Mouse (Mus musculus) megakaryocyte, adult 5-6 weeks (primary cell): ENCODE measurements around the gene Dph2. TPM values are rescaled to one million over a fixed set of nuclear protein-coding genes. Genes with fewer than 3 reads are reported as not detected.

Experiments used
- ATAC-seq: 2 replicates; pipeline ENCODE4 v1.8.0; 2016; ENCODE audit warnings: mild to moderate bottlenecking, inconsistent platforms; ENCODE audit not compliant: poor library complexity, severe bottlenecking
- total RNA-seq, 2 experiments: library from RNA; stranded (forward) in 1 of 2; stranded (reverse) in 1 of 2; fragments of 153-499, 151-499 nt in 1 of 2; fragments of 221-1000, 200-1000 nt in 1 of 2; gene quantifications; 2 replicates each; pipeline versions ENCODE4 v1.2.3 to v1.2.4; 2015 to 2017

The Dph2 gene
- total RNA-seq, 2 experiments from 2014 or later = 4.3 to 5.2 TPM

DNA sequence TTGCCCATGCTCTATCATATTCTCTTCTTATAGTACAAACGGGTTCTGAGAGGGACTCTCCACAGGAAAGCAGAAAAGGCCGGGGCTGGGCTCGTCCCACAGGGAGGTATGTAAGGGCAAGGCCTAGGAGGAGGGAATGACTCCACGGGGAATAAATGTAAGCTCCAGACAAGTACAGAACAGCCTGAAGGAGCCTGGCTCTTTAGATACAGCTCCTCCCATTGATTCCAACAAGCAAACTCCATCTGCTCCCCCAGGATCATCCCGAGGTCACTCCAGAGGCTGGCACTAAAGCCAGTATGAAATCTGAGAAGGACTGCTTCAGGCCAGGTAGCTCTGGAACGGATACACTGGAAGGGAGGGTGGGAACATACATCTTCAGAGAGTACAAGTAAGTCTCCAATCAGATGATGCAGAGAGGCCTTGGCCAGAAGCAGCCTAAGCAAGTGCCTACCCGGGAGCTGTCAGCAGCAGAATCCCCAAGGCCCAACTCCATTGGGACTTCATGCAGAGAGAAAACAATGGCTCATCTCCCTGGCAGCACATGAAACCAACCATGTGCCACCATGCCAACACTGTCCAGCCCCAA lies 20.9 kb upstream of the Dph2 start:
- no peak for ATAC-seq

DNA sequence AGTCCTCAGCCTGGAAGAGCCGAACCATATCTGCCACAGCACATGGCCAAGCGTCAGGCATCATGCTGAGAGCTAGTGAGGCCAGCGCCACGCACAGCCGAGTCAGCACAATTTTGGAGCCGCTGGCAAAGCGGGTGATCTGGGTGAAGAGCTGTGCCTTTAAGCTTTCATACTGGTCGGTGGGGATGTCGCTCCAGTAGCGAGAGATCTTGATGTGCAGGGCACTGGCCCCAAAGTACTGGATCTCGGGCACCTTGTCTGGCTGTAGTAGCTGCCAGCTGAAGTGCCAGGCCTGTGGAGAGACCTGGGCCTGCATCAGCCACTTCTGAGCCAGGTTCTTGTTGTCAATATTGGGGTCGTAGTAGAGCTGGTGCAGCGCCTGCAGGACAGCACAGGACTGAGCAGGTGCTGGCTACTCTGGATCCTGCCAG lies 20.3 kb upstream of the Dph2 start:
- no peak for ATAC-seq

DNA sequence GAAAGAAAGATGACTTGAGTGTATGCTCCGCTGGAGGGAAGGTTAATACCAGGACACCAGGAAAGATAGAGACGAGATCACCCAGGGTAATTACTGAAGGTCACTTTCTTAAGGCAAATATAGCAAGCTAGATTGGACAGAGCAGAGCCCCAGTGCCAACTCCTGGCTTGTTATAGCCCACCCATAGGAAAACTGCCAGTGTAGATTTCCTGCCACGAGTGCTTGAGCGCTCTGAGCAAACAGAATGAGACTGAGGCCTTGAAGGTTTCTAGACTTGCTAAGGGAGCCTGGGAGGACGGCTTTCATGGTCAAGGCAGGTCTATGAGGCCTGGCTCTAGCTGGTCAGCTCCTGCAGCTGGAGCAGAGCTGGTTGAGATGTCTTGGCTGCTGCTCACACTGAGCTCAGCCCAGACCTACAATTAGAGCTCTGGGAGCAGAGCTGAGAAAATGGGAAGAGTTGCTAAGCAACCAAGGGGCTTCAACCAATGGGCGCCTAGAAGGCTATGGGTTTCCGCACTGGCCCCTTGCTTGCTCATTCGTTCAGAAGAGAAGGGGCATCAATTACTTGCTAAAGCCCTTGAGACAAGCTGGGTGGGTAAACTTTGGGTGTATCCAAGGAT lies 17.1 kb upstream of the Dph2 start:
- ATAC-seq = no peak

DNA sequence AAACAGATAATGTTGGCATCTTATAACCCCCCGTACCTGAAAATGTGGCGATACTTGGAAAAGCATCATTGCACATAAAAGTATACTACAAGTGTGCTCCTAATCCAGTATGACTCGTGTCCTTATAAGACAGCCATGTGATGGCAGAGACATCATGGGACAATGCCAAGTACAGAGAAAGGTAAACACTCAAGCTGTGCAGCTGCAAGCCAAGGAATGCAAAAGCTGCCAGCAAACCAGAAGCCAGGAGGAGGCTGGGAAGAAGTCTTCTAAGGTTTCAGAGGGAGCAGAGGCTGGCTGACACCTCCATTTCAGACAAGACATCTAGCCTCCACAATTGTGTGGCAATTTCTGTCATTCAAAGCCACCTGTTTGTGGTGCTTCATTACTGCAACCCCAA lies 14.4 kb upstream of the Dph2 start:
- no peak for ATAC-seq

DNA sequence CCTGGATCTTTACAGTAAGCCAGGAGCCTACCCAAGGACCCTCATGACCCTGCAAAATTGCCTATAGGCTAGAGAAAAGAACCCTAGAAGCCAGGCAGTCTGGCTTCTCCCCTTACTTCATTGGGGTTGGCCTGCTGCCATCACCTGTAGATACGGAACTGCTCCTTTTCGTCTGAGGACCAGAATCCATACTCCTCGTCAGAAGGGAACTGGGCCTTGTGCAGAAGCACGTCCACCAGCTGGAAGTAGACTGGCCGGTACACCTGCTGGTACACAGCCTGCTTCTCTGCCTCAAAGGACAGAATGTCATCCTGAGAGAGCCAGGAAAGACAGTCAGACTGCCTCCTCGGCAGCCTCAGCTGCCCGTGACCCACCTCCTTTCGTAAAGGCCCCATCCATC lies 12.9 kb upstream of the Dph2 start:
- ATAC-seq = no peak

DNA sequence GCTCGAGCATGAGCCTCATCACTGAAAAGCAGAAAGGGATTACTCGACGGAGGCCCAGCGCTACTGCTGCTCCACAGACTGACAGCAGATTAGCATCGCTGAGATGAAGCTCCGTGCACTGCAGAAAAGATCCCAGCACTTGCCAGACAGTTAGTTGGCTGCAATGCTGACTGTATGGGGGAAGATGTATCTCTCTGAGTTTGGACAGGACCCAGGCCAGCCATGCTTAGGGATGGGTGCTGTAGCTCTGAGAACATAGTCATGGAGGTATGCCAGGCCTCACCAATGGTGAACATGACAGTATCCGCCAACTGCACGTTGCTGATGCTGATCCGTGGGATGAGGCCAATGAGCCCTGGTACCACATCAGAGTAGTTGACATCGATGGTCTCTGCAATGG lies 12.3 kb upstream of the Dph2 start:
- ATAC-seq = no peak

DNA sequence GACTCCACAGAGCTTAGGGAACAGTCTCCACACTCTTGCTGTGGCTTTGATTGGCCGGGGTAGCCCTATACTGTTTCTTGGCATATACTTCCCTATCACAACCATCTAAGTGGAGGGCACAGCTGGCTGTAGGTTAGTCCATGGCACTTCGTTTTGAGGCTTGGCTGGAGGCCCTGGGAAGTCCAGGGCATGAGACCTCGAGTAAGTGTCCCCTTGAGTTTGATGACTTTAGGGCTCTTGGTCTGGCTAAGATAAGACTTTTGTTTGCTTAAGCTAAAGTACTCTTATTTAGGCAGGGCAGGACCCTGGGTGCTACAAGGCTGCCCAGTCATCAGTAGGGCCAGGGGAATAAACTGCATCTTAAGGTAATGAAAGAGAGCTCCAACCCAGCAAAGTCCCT lies 6.3 kb upstream of the Dph2 start:
- no peak for ATAC-seq

DNA sequence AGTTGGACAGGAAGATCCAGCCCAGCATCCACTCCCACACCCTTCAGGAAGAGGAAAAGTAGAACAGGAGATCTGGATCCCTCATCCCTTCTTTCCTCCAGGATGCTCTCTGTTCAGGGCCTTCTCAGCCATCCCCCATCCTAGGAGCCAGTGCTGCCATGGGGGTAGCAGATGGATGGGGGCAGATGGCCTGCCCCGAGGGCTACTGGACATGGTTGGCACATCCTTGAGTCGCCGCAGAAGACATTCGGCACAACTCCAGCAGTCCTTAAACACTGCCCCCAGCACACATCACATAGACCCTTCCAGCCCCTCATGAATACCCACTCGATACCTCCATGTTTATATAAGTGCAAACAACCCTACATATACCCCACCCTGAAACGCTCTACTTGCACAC lies 4.2 kb upstream of the Dph2 start:
- no peak for ATAC-seq

DNA sequence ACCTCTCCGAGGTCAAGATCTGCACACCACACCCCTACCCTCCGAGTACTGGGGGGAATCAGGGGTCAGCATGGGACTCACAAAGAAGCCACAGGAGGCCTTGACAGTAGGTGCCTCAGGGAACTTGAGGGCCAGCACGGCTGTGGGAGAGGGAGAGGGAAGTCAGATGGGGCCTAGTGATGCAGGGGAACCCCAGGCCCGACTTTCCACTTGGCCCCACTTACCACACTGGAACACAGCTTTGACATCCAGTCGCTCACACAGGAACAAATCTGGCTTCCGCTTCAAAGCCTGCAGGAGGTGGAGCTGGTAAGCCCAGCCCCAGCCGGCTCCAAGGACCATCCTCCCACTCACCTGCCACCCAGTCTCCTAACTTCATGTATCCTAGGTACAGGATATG lies 3.5 kb upstream of the Dph2 start:
- no peak for ATAC-seq

DNA sequence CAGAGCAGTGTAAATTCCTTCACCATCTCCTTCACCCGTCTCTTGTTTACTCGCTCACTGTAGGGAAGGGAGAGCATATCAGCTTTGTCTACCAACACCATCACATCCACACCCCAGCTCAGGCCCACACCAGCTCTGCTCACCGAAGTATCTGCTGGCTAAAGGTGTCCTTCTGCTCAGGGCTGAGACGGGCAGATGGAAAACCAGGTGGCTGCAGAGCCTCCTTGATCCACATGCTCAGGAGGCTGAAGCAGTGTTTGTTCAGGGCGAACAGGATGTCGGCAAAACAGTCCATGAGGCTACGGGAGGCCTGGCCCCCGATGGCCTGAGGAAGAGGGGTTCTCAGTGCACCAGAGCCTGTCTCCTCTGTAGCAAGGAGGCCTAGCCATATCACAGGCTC lies 2.8 kb upstream of the Dph2 start:
- ATAC-seq = no peak

DNA sequence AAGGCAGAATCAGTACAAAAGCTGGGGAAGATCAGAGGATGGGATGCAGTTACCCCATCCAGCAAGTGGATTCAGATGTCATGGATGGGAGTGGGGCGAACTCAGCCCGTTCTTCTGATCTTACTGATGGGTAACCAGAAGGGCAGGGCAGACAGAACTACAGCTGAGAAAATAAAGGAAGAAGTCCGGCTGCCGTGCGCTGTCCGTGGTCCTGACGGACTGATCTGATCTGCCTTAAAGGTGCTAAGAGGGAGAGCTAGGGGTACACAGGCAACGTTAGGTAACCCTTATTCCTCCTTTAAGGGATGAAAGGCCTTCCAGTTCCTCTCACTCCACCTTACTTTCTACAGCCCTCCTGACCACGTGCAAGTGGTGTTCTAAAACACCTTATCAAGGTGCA lies 1.5 kb upstream of the Dph2 start:
- no peak for ATAC-seq

DNA sequence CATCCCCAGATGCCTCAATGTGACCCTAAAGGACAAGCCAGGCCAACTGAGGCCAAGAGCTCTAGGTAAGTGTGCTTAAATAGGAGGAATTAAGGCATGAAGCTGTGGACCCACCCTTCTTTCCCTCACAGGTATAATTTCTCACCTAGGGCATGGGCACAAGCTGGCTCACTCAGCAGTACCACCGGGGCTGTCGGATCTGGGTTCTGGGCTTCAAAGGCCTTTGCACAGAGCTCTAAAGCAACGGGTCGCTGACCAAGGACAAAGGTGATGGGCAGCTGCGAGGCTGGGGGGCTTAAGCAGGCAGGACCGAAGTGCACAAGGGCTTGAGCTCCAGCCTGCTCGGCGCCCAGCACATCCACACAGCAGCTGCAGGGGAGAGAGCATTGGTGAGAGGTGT lies 1.1 kb downstream of the Dph2 start:
- no peak for ATAC-seq

DNA sequence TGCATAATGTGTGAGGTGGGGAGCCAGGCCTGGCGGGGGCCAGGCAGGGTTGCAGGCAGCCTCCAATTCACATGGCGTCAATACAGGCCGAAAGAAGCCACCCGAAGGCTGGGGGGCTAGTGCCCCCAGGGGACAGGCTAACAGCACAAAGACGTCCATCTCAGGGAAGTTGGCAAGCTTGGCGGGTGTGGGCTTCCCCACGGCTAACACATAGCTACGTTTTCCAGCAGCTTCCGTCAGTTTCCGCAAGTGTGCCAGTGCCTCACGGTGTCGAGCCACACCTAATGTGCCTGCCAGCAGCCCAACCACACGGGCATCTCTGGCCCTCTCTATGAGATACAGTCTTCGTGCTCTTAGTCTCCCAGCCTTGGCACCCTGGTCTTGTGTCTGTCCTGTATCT lies 1.8 kb downstream of the Dph2 start:
- ATAC-seq = no peak

DNA sequence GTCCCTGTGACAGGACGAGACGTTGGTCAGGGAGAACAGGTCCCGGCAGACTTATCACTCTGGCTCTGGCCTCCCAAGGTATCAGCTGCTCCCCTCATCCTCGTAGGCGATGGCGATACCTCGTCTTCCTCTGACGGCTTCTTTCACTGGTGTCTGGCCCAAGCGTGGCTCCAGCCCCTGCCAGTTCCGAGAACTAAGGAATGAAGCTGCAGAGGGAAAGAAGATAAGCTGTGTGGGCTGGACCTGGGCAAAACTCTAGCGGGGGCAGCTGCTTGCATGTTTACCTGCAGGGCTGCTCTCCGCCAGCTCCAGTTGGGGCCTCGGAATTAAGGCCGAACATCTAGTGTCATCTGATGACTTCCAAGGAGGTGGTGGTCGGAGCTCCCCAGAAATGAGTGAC lies 2.4 kb downstream of the Dph2 start:
- no peak for ATAC-seq

DNA sequence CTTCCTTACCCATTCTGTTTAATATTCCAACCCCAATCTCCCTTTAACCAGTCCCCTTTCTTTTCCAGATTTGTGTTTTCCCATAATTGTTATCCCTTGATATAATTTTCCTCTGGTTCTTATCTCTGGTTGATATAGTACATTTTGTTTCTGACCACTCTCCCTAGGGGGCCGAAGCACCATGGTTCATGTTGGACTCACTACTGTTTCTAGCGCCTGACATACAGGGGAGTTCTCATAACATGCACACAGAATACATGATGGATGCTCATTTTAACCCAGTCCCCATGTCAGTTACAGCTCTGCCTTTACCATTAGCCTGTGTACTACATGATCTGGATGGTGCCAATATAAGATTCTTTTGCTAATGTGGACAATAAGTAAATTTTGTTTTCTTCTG lies 3.9 kb downstream of the Dph2 start:
- no peak for ATAC-seq

DNA sequence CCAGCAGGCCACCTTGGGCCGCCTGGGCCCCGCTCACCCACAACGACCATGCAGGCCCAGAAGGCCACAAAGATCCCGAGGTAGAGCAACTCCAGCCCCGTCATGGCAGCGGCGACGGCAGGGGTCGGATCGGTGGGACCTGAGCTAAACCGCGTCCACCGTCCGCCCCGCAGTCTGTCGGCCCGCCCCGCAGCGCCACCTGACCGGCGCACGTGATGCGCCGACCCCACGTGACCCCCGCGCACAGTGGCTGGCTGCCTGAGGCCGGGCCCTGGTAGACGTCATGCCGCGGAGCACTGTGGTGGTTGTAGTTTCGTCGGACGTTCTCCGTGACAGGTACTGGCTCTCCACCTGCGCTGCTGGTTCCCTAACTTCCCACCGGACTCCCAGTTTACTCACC lies 4.7 kb downstream of the Dph2 start, which contains the start of gene Atp6v0b:
Gene Atp6v0b (minus strand): TSS at position 201 of the 400 bp plus-strand sequence.
- ATAC-seq = peak; percentile 75

DNA sequence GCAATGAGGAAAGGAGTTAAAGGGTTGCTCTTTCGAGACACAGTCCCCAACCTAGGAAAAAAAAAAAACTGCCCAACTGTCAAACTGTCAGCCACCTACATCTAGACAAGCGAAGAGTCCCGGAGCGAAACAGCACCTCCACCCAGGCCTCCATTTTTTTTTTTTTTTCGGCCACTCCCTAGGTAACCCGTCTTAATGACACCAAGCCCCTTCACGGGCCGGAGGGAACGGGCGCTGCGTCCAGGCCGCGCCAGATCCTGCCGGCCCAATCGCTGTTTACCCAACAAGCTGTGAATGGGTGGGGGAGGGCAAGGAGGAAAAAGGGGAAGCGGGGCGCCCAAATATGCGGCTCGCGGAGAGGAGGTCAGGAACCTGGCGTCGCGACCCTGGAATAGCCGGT lies 5.2 kb downstream of the Dph2 start:
- ATAC-seq = peak; percentile 64

DNA sequence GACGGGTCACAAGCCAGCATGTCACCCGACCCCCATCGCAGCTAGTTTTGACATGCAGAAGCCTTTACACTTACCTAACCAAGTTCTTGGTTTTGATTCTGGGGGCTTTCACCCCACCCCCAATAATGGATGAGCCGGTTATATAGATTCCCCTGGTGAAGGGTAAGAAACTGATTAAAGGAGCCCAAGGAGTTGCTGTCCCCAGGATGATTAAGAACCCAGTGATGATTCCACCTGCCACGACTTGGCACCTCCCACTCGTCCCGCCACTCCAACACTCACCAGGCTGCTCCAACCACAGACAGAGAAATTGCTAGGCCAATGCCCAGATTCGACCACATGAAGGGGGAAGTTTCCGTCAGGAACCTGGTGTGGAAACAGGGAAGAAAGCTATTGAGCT lies 5.8 kb downstream of the Dph2 start:
- no peak for ATAC-seq

DNA sequence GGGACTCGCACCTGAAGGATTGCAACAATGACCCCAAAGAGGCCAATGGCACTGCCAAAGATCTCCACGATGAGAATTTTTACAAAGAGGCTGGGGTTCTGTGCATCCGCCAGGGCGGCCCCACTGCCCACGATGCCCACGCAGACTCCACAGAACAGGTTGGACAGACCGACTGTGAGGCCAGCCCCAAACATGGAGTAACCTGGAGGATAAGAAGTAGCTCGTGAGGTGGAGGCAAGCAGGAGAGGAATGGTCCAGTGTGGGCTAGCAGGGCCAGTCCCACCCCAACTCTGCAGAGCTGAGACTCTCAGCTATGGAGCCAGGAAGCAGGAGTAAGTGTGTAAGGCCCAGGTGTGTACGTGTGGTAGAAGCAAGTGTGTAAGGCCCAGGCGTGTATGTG lies 6.7 kb downstream of the Dph2 start:
- no peak for ATAC-seq

DNA sequence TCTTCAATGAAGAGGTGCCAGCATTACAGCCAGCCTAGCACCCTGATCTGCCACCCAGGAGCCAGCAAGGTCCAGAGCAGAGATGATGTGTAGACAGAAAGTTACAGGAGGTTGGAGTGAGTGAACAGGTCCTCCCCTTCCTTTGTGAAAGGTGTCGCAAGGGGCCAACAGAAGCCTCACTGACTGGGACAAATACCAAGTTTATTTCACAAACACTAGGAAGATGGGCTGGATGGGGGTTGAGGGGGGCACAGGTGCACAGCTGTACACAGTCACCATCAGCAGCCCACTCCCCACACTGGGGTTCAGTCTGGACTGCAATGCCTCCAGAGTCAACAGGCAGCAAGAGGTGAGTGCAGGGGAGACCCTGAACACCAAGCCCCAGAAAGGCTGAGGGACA lies 7.7 kb downstream of the Dph2 start:
- no peak for ATAC-seq

DNA sequence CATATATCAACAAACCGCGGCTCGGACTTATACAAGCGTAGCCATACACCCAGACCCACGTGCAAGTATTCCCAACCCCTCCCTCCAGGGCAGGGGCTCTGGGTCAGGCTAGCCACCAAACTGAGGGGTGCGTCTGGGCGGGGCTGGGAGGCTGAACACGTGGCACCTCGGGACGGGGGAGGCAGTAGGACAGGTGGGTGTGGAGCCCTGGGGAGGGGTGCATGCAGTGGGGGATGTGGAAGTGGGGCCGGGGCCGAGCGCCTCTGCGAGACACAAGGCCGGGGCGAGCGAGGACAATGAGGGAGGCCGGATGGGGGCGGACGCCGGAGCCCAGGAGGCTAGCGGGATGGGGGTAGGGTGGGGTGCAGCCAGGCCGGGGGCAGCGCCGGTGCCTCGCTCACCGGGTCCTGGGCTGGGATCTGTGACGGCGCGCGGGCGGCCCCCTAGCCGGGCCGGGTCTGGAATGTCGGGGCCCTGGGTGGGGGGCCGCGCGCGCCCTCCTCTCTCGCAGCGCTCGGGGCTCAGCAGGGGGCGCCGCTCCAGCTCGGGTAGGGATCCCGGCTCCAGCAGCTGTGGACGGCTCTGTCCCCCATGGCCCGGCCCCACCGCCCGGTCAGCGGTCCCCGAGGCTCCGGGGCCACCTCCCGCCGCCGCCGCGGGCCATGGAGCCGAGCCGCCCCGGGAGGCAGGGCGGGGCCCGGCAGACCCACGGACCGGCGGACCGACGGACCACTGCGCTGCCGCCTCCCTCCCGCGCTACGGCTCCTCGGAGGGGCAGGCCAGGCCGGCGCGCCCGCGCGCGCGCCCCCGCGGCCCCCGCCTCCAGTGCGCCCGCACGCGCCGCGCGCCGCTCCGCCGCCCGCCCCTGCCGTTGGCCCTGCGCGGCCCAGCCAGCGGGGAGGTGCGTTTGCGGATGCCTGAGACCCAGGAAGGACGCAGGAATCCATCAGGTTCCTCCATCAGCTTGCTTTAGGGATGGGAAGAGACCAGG lies 8.8 kb downstream of the Dph2 start, which contains the start of gene B4galt2:
Gene B4galt2 (minus strand): TSS at position 787 of the 991 bp plus-strand sequence.
- ATAC-seq = no peak

DNA sequence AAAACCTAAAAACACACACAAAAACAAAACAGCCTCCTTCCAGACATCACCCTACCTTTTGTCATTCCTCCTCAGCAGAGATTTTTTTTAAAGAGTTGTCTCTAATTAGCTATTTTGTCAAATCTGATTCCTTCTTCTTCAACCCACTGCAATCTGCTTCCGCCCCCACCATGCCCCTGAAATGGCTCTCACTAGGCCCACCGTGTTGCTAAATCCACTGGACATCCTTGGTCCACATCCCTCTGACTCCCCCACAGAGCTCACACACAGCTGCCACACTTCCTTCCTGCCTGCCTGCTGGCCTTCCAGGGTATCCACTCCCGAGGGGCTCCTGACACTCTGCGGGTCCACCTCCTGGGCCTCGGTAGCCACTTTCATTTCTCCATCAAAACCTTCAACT lies 13.1 kb downstream of the Dph2 start:
- ATAC-seq = no peak
